Mouse (Mus musculus) cortical plate, adult 2 months (tissue): ENCODE measurements at regions not wholly inside any gene's neighbourhood (a gene's known extent, or its start where the extent isn't known, plus 50 kb on each side); places are given as distances from the start of the nearest gene placed in this dataset.

Experiments used
- CTCF ChIP-seq: fragments of 200-500 bp; IDR thresholded peaks from 2 replicates; pipeline ENCODE4 v1.5.1; 2011; ENCODE audit warnings: mild to moderate bottlenecking, control low read depth, low read length; ENCODE audit not compliant: insufficient read depth; ENCODE audit errors: extremely low read depth
- POLR2A ChIP-seq: fragments of 200-500 bp; IDR thresholded peaks from 2 replicates; pipeline ENCODE4 v1.6.1; 2011; ENCODE audit warnings: mild to moderate bottlenecking, low read length, control low read depth; ENCODE audit not compliant: insufficient read depth; ENCODE audit errors: extremely low read depth

- TF ChIP-seq CTCF (no peak), POLR2A (no peak)
Observed at GRCm38 (mm10) chr4:55169063-55169462, 180.8 kb upstream of the Rad23b start.
